Mouse (Mus musculus) liver, postnatal 0 days (tissue): ENCODE data around the gene Espl1.

Source experiments
- CTCF ChIP-seq: sonication (generic); IDR thresholded peaks from 2 replicates; pipeline ENCODE4 v1.5.1; 2016; ENCODE audit warnings: antibody characterized with exemption, low read depth
- EP300 ChIP-seq: IDR thresholded peaks from 2 replicates; pipeline ENCODE4 v1.6.1; 2016; ENCODE audit warnings: antibody characterized with exemption, low read depth, mild to moderate bottlenecking

GRCm38 (mm10) chr15:102249967-102250366, 46.1 kb upstream of the Espl1 start:
- TF ChIP-seq CTCF, result no peak
- TF ChIP-seq EP300, result no peak
